Mouse (Mus musculus) layer of hippocampus, adult 18-20 months (tissue): ENCODE data around the gene Cfb. TPM values are rescaled to one million over a fixed set of nuclear protein-coding genes. Genes with fewer than 3 reads are reported as not detected.

Experiments
- DNase-seq, 2 experiments: peaks; one replicate each; pipeline ENCODE4 v3.0.0; 2022; ENCODE audit warnings: low spot score in 2 of 2
- total RNA-seq, 2 experiments: library from RNA; stranded (reverse); gene quantifications; 2 replicates each; pipeline ENCODE4 v1.2.3; 2021

Cfb gene
- total RNA-seq, 2 experiments from 2014 or later, result not detected

GRCm38 (mm10) chr17:34884704-34885103 is 22.4 kb upstream of the Cfb start:
- DNase-seq, result no peak

DNA sequence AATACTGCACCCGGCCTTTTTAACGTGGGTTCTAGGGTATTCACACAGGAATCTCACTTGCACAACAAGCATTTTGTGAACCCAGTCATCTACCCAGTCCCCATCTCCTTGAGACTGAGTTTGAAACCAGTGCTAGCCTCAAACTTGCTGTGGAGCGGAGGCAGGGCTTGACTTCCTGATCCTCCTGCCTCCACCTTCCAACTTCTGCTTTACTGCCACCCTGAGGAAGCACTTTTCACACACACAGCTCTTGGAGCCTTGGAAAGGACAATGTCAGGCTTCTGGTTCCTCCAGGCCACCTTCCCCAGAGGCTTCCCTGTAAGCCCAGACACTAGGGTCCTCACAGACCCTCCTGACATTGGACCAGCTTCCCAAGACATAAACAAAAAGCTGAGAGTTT is 21.0 kb upstream of the Cfb start:
- no peak for DNase-seq

DNA sequence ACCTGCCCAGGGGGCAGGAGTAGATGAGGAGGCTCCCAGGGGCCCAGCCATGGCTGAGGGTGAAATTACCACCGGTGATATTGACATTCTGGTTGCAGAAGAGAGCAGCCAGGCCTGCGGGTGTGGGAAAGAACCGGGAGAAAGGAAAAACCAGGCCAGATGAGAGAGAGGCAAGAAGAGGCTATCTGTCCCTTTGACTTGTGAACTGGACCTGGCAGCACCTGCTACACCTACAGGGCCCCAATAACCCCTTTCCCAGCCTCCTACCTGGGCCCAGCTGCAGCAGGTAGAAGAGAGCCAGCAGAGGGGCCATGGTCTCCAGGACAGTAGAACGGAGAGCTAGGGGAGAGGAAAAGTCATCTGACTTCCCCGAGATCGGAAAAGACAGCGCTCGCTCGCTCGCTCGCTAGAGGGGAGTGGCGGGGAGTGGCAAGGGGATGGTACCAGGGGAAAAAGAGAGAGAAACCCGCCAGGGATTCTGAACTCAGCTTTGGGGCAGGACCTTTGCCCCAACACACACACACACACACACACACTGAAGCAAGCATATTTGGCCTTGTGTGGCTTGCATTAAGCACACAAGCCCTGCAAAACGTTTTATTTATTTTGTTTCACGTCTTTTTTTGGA is 19.5 kb upstream of the Cfb start, which contains the start of gene Gm20547:
TSS of gene Gm20547 (minus strand) at position 360 of the 628 bp plus-strand sequence.
- DNase-seq, result no peak

DNA sequence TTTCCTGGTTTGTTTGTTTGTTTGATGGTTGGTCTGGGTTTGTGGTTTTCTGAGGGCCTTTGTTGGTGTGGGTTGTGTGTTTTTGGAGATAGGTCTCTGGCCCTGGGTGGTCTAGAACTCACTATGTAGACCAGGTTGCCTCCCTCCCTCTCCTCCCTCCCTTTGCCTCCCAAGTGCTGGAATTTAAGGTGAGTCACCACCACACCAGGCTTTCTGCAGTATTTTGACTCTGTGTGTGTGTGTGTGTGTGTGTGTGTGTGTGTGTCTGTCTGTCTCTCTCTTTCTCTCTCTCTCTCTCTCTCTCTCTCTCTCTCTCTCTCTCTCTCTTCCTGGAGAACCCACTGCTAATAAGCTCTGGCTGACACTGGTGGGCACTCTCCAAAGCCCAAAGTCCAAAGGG is 18.8 kb upstream of the Cfb start:
- no peak for DNase-seq

- DNase-seq, result no peak
Observed at GRCm38 (mm10) chr17:34879336-34879879, 17.1 kb upstream of the Cfb start, which contains the start of gene Zbtb12. Gene Zbtb12 (plus strand): TSS chr17:34879483.

DNA sequence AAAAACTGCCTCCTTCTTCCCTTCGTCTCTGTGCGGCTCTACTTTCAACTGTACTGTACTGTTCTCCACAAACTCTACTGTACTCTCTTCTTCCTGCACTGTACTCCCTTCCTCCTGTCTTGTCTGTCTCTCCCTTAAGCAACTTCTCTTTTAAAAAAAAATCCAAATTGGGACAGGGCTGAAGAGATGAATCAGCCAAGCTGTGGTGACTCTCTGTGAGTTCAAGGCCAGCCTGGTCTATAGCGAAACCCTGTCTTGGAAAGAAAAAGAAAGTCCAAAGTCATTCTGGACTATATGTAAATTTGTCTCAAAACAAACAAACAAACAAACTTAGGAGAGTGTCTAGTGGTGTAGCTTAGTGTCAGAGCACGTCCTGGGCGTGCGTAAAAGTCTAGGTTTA is 12.0 kb upstream of the Cfb start:
- no peak for DNase-seq

- DNase-seq, result no peak
Observed at GRCm38 (mm10) chr17:34865981-34866380, 3.7 kb upstream of the Cfb start.

- DNase-seq, result no peak
Observed at GRCm38 (mm10) chr17:34861704-34862415, 458 bp downstream of the Cfb start.

GRCm38 (mm10) chr17:34860514-34860913 is 1.8 kb downstream of the Cfb start:
- no peak for DNase-seq

- no peak for DNase-seq
Observed at GRCm38 (mm10) chr17:34858670-34859069, 3.6 kb downstream of the Cfb start.

- peak in 1 of 2 experiments; percentile 46 for DNase-seq
Observed at GRCm38 (mm10) chr17:34855825-34856224, 6.5 kb downstream of the Cfb start.

DNA sequence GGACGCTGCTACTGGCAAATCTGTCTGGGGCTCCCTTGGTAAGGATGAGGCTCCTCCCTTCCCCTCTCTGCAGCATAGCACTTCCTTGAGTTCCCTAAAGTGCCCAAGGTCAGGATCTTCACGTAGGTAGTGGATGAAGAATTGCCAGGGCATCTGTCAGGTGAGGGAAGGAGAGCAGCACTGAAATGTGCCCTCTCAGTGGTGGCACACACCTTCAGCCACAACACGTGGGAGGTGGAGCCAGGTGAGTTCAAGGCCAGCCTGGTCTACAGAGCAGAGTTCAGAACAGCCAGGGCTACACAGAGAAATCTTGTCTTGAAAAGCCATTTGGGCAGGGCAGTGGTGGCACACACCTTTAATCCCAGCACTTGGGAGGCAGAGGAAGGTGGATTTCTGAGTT is 7.6 kb downstream of the Cfb start:
- DNase-seq, result no peak

GRCm38 (mm10) chr17:34853511-34853910 is 8.8 kb downstream of the Cfb start:
- no peak for DNase-seq

GRCm38 (mm10) chr17:34850517-34851125 is 11.7 kb downstream of the Cfb start:
- DNase-seq, result no peak

DNA sequence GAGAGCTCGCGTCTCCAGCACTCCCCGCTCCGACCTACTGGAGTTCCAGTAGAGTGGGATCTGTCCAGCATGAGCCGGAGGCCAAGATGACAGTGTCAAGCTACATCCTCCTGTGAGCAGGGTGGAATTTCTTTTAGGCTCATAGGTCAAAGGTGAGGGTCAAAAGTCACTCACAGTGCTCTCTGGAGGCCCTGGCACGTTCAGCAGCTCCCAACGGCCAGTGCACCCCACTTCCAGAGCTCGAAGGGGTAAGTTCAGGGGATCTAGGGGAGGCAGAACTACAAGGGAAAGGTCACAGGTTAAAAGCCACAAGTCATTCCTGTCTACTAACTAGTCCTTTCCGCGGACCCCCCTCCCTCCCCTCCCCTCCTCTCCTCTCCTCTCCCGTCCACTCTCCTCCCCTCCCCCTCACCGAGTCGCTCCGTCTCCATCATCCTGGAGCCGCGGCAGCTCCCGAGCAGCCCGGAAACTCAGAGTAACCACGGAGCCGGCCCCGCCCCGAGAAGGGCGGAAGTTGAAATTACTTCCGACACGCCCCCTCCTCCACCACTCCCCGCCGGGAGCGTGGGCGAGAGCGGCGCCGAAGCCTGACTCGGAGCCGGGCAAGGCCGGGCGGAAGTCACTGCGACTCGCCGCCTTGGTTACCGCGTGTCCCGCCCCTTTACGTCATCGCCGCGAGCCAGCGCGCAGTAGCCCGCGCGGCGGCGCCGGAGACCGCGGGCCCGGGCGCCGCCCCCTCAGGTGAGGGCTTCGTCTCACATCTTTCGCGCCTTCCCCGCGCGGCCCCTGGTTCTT is 12.4 kb downstream of the Cfb start, which contains the start of the genes Skiv2l and Nelfe:
TSS of gene Skiv2l (minus strand) at position 489 of the 795 bp plus-strand sequence.
TSS of gene Nelfe (plus strand) at position 670 of the 795 bp plus-strand sequence.
- peak; percentile 98 for DNase-seq

DNA sequence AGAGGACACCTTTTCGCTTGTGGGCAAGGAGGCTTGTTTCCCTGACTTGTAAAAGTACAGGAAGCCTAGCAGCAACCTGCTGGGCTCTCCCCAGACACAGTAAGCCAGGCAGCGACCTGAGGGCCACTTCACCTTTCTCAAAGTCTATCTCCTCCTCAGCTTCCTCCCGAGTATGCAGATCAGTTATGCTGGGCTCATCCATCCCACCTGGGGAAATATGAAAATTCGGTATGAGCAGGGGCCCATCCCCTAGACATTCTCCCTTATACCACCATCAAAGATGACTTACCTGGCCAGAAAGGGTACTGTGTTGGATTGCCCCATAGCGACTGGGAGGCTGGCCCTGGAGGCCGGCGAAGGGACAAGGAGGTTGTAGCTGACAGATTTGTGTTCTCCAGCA is 14.7 kb downstream of the Cfb start:
- DNase-seq, result no peak

DNA sequence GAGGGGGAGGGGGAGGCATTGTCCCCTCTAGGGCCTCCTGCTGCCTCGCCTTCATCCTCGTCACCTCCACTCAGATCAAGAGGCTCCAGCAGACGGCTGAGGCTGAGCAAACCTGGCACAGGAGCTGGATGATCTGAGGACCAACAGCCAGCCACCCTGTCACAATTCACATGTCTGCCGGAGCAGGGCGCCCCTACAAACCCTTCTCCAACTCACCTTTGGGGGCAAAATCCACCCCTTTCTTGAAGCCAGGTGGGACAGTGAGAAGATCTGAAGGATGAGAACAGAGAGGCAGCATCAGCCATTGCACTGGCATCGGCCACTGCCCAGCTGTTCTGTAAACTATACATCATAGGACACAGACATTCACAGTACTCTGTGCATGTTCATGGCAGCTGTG is 15.1 kb downstream of the Cfb start:
- no peak for DNase-seq

DNA sequence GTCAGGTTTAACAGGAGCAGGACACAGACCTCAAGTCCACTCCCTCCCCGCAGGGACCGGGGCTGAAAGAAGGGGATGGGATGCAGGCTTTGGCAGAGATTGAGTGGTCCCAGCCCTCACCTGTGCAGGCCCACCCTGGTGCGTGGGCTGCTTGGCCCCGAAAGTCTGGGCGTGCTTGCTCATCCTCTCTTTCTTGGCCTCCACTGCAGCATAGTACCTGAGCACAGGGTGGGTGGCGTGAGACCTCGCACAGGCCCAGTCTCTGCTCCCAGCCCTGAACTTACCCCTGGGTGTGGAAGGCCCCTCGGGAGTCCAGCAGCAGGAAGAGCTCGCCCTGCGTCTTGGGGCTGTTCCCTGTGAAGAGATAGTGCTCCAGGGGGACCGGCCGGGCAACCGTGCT is 17.4 kb downstream of the Cfb start:
- no peak for DNase-seq

DNA sequence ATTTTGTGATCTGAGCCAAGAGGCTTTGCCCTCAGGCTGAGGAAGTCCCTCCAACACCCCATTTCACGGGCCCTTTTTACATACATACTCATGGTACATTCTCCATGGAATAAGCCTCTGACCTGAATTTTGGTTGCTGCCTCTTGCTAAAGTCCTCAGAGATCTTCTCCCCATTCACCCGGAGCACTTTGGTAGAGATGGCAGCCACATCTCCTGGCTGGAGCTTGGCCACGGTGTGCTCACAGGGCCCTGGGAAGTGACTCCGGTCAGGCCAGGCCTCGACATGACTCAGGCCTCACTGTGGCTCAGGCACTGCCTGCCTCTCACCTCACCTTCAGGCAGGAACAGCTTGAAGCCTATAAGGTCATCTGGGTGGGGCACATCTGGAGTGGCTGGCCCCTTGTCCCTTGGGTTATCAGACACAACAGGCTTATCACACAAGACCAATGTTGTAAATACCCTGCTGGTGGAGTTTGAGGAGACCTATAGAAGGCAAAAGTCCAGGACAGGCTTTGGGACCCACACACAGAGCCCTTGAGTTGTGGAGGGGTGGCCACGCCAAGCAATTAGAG is 21.5 kb downstream of the Cfb start:
- no peak for DNase-seq

- DNase-seq, result no peak
Observed at GRCm38 (mm10) chr17:34838785-34839184, 23.5 kb downstream of the Cfb start.
